Mouse (Mus musculus) hindbrain, embryonic 14.5 days (tissue): Measurements from ENCODE around the gene Pts. TPM values are rescaled to one million over a fixed set of nuclear protein-coding genes. Genes with fewer than 3 reads are reported as not detected.
A peak's percentile ranks its signal among the peaks of the same experiment; 100 is the strongest.

ENCODE experiments used
- ATAC-seq: fragments of 200-750 bp; cut with Nextera tagmentation; 2 replicates; pipeline ENCODE4 v1.8.0; 2017; ENCODE audit warnings: moderate number of reproducible peaks, mild to moderate bottlenecking, moderate TSS enrichment, moderate library complexity; ENCODE audit not compliant: low FRiP score
- DNase-seq: peaks from one replicate; pipeline ENCODE4 v3.0.0-alpha.2; 2015; ENCODE audit warnings: low spot score
- H3K27ac ChIP-seq: fragments of 300-500 bp; sonication (generic); 2 replicates; pipeline ENCODE4 v1.5.1; 2014; ENCODE audit warnings: mild to moderate bottlenecking, moderate library complexity
- H3K27me3 ChIP-seq: fragments of 300-500 bp; sonication (generic); 2 replicates; pipeline ENCODE4 v1.6.1; 2014; ENCODE audit warnings: mild to moderate bottlenecking, low read length, mixed read lengths; ENCODE audit not compliant: control insufficient read depth, insufficient read depth
- H3K36me3 ChIP-seq: fragments of 300-500 bp; sonication (generic); replicated peaks from 2 replicates; pipeline ENCODE4 v1.6.1; 2014; ENCODE audit not compliant: control insufficient read depth, insufficient read depth
- H3K4me1 ChIP-seq: fragments of 300-500 bp; sonication (generic); replicated peaks from 2 replicates; pipeline ENCODE4 v1.6.1; 2014; ENCODE audit warnings: antibody characterized with exemption, low read length, mixed read lengths; ENCODE audit not compliant: control insufficient read depth, insufficient read depth
- H3K4me2 ChIP-seq: fragments of 300-500 bp; sonication (generic); replicated peaks from 2 replicates; pipeline ENCODE4 v1.6.1; 2014; ENCODE audit warnings: mild to moderate bottlenecking, moderate library complexity
- H3K4me3 ChIP-seq: fragments of 300-500 bp; sonication (generic); replicated peaks from 2 replicates; pipeline ENCODE4 v1.5.1; 2014; ENCODE audit warnings: mild to moderate bottlenecking, low read length
- H3K9ac ChIP-seq: fragments of 300-500 bp; sonication (generic); 2 replicates; pipeline ENCODE4 v1.6.1; 2014
- H3K9me3 ChIP-seq: fragments of 300-500 bp; sonication (generic); 2 replicates; pipeline ENCODE4 v1.6.1; 2016; ENCODE audit warnings: low read length; ENCODE audit not compliant: control insufficient read depth
- WGBS: fragments of 180-500 bp; shearing (Covaris S2); extraction: QIAGEN DNeasy Blood & Tissue Kit; methylation state at CpG from one replicate; pipeline ENCODE4 v1.1.7; 2014; 5-methylcytosine and 5-hydroxymethylcytosine counted together
- polyA plus RNA-seq: library from polyadenylated mRNA; unstranded; fragments of >200 nt; fragmentation: Nextera tagmentation; extraction: Ambion mirVana; gene quantifications from 2 replicates; pipeline ENCODE4 v1.2.1, GENCODE M21; 2014

Gene Pts
- polyA plus RNA-seq, 1 experiment from 2014 or later: 120 TPM

GRCm38 (mm10) chr9:50535930-50536329 is 7.4 kb upstream of the Pts start:
- Histone ChIP-seq H3K4me1 (no peaks in the 10 kb centered on the region), H3K36me3 (no peaks in the 10 kb centered on the region), H3K27me3 (no peaks in the 10 kb centered on the region), H3K9me3 (no peaks in the 10 kb centered on the region), H3K27ac (no peak overlapping the region), H3K4me2 (no peak overlapping the region), H3K4me3 (no peak overlapping the region), H3K9ac (no peak overlapping the region)
- no peak for DNase-seq
- no peak for ATAC-seq
- 87% methylated on average over 5 of the region's 5 CpGs for WGBS

GRCm38 (mm10) chr9:50533791-50534190 is 5.3 kb upstream of the Pts start:
- H3K9me3 ChIP-seq: no peaks in the 10 kb centered on the region
- H3K27ac ChIP-seq: no peak overlapping the region
- no peaks in the 10 kb centered on the region for H3K27me3 ChIP-seq
- ATAC-seq (no peak), DNase-seq (no peak)
- no peak overlapping the region for H3K4me2 ChIP-seq
- 80% methylated on average over 3 of the region's 3 CpGs for WGBS
- no peak overlapping the region for H3K9ac ChIP-seq
- H3K36me3 ChIP-seq: no peaks in the 10 kb centered on the region
- no peak overlapping the region for H3K4me3 ChIP-seq
- H3K4me1 ChIP-seq: no peaks in the 10 kb centered on the region

- ATAC-seq (no peak), DNase-seq (no peak)
- Histone ChIP-seq H3K4me2 (no peak overlapping the region), H3K9ac (no peak overlapping the region), H3K36me3 (no peaks in the 10 kb centered on the region), H3K9me3 (no peaks in the 10 kb centered on the region), H3K27ac (no peak overlapping the region), H3K4me3 (no peak overlapping the region), H3K27me3 (no peaks in the 10 kb centered on the region), H3K4me1 (no peaks in the 10 kb centered on the region)
- 85% methylated on average over 11 of the region's 11 CpGs for WGBS
These were observed 4.8 kb upstream of the Pts start for GRCm38 (mm10) chr9:50533328-50533727.

GRCm38 (mm10) chr9:50530890-50531289 is 2.4 kb upstream of the Pts start:
- no peaks in the 10 kb centered on the region for H3K27me3 ChIP-seq
- H3K4me1 ChIP-seq: peaks cover 7% of the 10 kb centered on the region
- H3K36me3 ChIP-seq: no peaks in the 10 kb centered on the region
- H3K4me2 ChIP-seq: no peak overlapping the region
- no peak overlapping the region for H3K27ac ChIP-seq
- 47% methylated on average over 2 of the region's 2 CpGs for WGBS
- H3K4me3 ChIP-seq: no peak overlapping the region
- no peak for ATAC-seq
- no peak overlapping the region for H3K9ac ChIP-seq
- no peaks in the 10 kb centered on the region for H3K9me3 ChIP-seq
- DNase-seq: peak; percentile 69

GRCm38 (mm10) chr9:50527860-50528259 is 664 bp downstream of the Pts start:
- DNase-seq (no peak), ATAC-seq (no peak; the same call in 1 of the 2 replicates)
- no peaks in the 10 kb centered on the region for H3K27me3 ChIP-seq
- 51% methylated on average over 7 of the region's 7 CpGs for WGBS
- no peak overlapping the region for H3K27ac ChIP-seq
- no peaks in the 10 kb centered on the region for H3K36me3 ChIP-seq
- peak overlapping the region; percentile 65 for H3K4me3 ChIP-seq
- H3K4me2 ChIP-seq: peak overlapping the region; percentile 58
- H3K4me1 ChIP-seq: peaks cover 7% of the 10 kb centered on the region
- no peaks in the 10 kb centered on the region for H3K9me3 ChIP-seq
- peak overlapping the region; percentile 71 for H3K9ac ChIP-seq

GRCm38 (mm10) chr9:50525585-50525984 is 2.9 kb downstream of the Pts start:
- H3K4me2 ChIP-seq: no peak overlapping the region
- DNase-seq: no peak
- no peaks in the 10 kb centered on the region for H3K27me3 ChIP-seq
- 88% methylated on average over 5 of the region's 5 CpGs for WGBS
- H3K9me3 ChIP-seq: no peaks in the 10 kb centered on the region
- no peak overlapping the region for H3K9ac ChIP-seq
- H3K27ac ChIP-seq: no peak overlapping the region
- peaks cover 7% of the 10 kb centered on the region for H3K4me1 ChIP-seq
- no peak for ATAC-seq
- no peak overlapping the region for H3K4me3 ChIP-seq
- peaks cover 8% of the 10 kb centered on the region; the same call in 1 of the 2 replicates for H3K36me3 ChIP-seq

- Histone ChIP-seq H3K4me3 (no peak overlapping the region), H3K9ac (no peak overlapping the region), H3K4me1 (peaks cover 7% of the 10 kb centered on the region), H3K27ac (no peak overlapping the region), H3K27me3 (no peaks in the 10 kb centered on the region), H3K9me3 (no peaks in the 10 kb centered on the region), H3K36me3 (peaks cover 8% of the 10 kb centered on the region; the same call in 1 of the 2 replicates), H3K4me2 (no peak overlapping the region)
- ATAC-seq (no peak), DNase-seq (no peak)
- 98% methylated on average over 5 of the region's 5 CpGs for WGBS
These were observed 3.6 kb downstream of the Pts start for GRCm38 (mm10) chr9:50524936-50525335.

GRCm38 (mm10) chr9:50522574-50522973 is 6.0 kb downstream of the Pts start:
- WGBS: 90% methylated on average over 5 of the region's 5 CpGs
- no peaks in the 10 kb centered on the region for H3K9me3 ChIP-seq
- no peak overlapping the region for H3K4me3 ChIP-seq

GRCm38 (mm10) chr9:50521562-50521961 is 7.0 kb downstream of the Pts start:
- H3K9me3 ChIP-seq: no peaks in the 10 kb centered on the region
- 62% methylated on average over 2 of the region's 2 CpGs for WGBS

More at GRCm38 (mm10) chr9:50522574-50522973, 6.0 kb downstream of the Pts start:
- Histone ChIP-seq H3K4me2 (no peak overlapping the region), H3K27me3 (no peaks in the 10 kb centered on the region), H3K27ac (no peak overlapping the region), H3K36me3 (peaks cover 8% of the 10 kb centered on the region; the same call in 1 of the 2 replicates), H3K4me1 (peaks cover 1% of the 10 kb centered on the region), H3K9ac (no peak overlapping the region)
- ATAC-seq (no peak), DNase-seq (no peak)

GRCm38 (mm10) chr9:50520748-50521147 is 7.8 kb downstream of the Pts start:
- H3K4me3 ChIP-seq: no peak overlapping the region
- no peaks in the 10 kb centered on the region for H3K27me3 ChIP-seq
- H3K27ac ChIP-seq: no peak overlapping the region
- H3K9me3 ChIP-seq: no peaks in the 10 kb centered on the region
- no peak for DNase-seq
- 89% methylated on average over 6 of the region's 6 CpGs for WGBS
- peaks cover 8% of the 10 kb centered on the region; the same call in 1 of the 2 replicates for H3K36me3 ChIP-seq
- H3K9ac ChIP-seq: no peak overlapping the region
- no peak overlapping the region for H3K4me2 ChIP-seq
- ATAC-seq: no peak
- no peaks in the 10 kb centered on the region for H3K4me1 ChIP-seq

More at GRCm38 (mm10) chr9:50521562-50521961, 7.0 kb downstream of the Pts start:
- ATAC-seq: no peak
- Histone ChIP-seq H3K4me2 (no peak overlapping the region), H3K27ac (no peak overlapping the region), H3K36me3 (peaks cover 8% of the 10 kb centered on the region; the same call in 1 of the 2 replicates), H3K27me3 (no peaks in the 10 kb centered on the region), H3K4me1 (no peaks in the 10 kb centered on the region), H3K4me3 (no peak overlapping the region), H3K9ac (no peak overlapping the region)
- no peak for DNase-seq
